Mouse (Mus musculus) left cerebral cortex, adult 11 months (tissue): ENCODE measurements around the gene Xlr5b.
"Not testable (repeated sequence)": the region's sequence is repeated elsewhere in the genome, so short reads cannot be mapped to it uniquely, and the experiment has no call there.

Experiments
- DNase-seq: peaks from one replicate; pipeline ENCODE4 v3.0.0; 2022; ENCODE audit warnings: low spot score

Gene Xlr5b

GRCm38 (mm10) chrX:73148496-73148895 lies at the start of gene Xlr5b:
Gene Xlr5b (plus strand): TSS chrX:73148796.
- not testable (repeated sequence) for DNase-seq

GRCm38 (mm10) chrX:73116747-73117146 lies 31.8 kb upstream of the Xlr5b start, which contains the start of gene Gm14685:
Gene Gm14685 (plus strand): TSS chrX:73117047.
- not testable (repeated sequence) for DNase-seq

GRCm38 (mm10) chrX:73122859-73123829 lies 25.5 kb upstream of the Xlr5b start:
- not testable (repeated sequence) for DNase-seq

- DNase-seq: not testable (repeated sequence)
Measured at GRCm38 (mm10) chrX:73143218-73143618, 5.4 kb upstream of the Xlr5b start.

- DNase-seq: not testable (repeated sequence)
Measured at GRCm38 (mm10) chrX:73149350-73149749, 754 bp downstream of the Xlr5b start, which contains the start of gene DXBay18. Gene DXBay18 (minus strand): TSS chrX:73149450.

GRCm38 (mm10) chrX:73176889-73177288 lies 28.3 kb downstream of the Xlr5b start, which contains the start of gene Spin2d:
Gene Spin2d (minus strand): TSS chrX:73176989.
- not testable (repeated sequence) for DNase-seq

GRCm38 (mm10) chrX:73191934-73192333 lies 43.3 kb downstream of the Xlr5b start, which contains the start of gene Xlr3b:
Gene Xlr3b (plus strand): TSS chrX:73192207.
- peak; percentile 8 for DNase-seq
